Mouse (Mus musculus): Measurements from ENCODE around the gene Noto. TPM values are rescaled to one million over a fixed set of nuclear protein-coding genes. Genes with fewer than 3 reads are reported as not detected.

Noto gene
- polyA plus RNA-seq, 1 experiment = not detected

DNA sequence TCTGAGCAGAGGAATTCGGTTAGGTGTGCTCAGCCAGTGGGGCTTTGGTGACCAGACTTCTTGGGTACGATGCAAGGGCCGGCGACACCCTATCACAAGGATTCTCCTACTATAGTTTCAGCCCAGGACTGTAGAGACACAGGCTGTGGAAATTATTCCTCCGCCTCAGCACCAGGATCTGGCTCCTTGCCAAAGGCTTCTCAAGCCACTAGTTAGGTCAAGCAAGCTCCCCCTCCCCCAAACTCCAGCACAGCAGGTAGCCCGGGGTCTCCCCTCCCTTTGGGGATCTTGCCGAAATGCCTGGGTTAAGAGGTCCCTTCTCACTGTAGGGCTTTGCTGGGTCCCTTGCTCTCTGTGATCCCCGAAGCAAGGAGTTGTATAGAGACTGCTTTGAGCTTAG, 48.3 kb downstream of the Noto start:
- no peak for DNase-seq (ENCODE audit: extremely low spot score in 1 of 2, low spot score in 1 of 2)

DNA sequence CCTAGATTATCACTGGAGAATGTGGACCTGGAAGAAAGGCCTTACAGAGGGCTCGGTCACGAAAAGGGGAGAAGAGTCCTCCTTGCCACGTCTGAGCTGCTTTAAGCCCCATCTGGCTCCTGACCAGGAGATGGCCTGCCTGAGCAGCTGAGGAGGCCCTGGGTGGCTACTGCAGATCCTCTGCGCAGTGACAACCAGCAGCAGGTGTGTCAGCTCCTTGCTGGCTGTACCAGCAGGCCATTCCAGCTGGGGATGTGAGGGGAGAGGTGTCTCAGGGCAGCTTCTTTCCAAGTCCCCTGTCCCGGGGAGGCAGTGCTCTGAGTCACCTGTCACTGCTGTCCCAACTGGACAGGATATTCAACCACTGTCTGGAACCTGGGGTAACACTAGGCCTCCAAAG, 48.9 kb downstream of the Noto start:
- DNase-seq (ENCODE audit: extremely low spot score in 1 of 2, low spot score in 1 of 2) = no peak

DNA sequence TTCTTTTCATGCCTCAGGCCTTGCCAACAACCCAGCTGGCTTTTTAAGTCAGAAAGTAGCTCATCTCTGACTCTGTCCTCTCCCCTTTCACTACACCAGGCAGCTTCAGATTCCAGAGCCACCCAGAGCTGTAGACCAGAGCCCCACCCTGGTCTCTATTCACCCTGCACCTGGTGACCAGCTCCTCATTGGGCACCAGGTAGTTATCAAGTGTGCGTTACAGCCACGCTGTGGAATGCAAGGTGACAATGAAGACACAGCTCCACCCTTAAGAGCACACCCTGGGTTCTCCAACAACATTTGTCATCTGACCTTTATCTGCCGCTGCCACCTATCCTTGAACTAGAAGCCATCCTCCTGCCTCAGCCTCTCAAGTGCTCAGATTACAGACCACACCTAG, 51.9 kb downstream of the Noto start:
- no peak for DNase-seq (ENCODE audit: extremely low spot score in 1 of 2, low spot score in 1 of 2)

DNA sequence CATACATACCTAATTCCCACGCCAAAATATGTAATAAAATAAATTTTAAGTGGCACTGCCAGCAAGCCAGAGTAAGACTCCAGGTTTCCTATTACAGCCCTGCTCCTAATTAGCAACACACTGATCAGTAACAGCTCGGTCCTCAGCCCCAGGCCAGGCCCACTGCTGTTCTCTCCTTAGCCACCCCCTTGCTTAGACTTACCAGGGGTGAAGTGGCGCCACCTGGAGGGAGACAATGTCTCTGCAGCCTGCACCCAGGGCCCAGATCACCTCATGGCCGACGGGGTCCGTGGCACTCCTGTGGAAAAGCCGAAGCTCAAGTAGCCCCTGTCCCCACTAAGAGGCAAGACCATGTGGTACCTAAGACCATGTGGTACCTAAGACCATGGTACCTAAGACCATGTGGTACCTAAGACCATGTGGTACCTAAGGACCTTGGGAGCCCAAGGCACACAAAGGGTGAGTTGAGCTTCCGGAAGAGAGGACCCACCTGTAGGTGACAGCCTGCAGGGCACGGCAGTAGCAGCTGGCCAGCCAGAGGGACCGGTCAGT, 53.8 kb downstream of the Noto start:
- DNase-seq (ENCODE audit: extremely low spot score in 1 of 2, low spot score in 1 of 2) = no peak

DNA sequence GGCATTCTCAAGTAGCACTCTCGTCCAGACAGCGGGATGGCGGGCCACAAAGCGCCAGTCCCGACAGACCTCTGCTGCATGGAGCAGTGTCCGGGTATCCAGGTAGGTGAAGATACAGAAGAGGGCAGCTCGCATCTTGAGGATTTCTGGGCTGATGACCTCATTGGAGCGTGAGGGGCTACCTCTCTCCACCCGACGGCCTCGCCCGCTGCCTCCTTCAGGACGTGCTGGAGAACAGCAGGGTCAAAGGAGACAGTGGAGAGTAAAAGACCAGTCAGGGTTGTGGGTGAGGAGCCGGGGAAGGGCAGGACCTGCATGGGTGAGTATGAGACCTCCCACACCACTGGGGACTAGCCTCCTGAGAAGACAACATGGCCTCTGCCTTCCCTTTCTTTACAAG, 54.7 kb downstream of the Noto start:
- no peak for DNase-seq (ENCODE audit: extremely low spot score in 1 of 2, low spot score in 1 of 2)

Other genes with a start within 250 kb of the Noto start
- 25.4 and 26.9 TPM in 2 replicates for gene Emx1, start 236.4 kb upstream of the Noto start, polyA plus RNA-seq (2012; rRNA removed)
- gene Sfxn5, start 90.5 kb upstream of the Noto start, polyA plus RNA-seq (2012; rRNA removed) = 137 and 156 TPM in 2 replicates
- gene Rab11fip5, start 49.3 kb upstream of the Noto start, polyA plus RNA-seq (2012; rRNA removed) = 34.1 and 35.7 TPM in 2 replicates
- 62.9 and 70.6 TPM in 2 replicates for gene Smyd5, start 8.1 kb downstream of the Noto start, polyA plus RNA-seq (2012; rRNA removed)
- 163 and 180 TPM in 2 replicates for gene Cct7, start 27.6 kb downstream of the Noto start, polyA plus RNA-seq (2012; rRNA removed)
- 33.3 and 35.7 TPM in 2 replicates for gene Pradc1, start 28.1 kb downstream of the Noto start, polyA plus RNA-seq (2012; rRNA removed)
- 51.0 and 52.0 TPM in 2 replicates for gene Fbxo41, start 79.1 kb downstream of the Noto start, polyA plus RNA-seq (2012; rRNA removed)
- gene Egr4, start 89.7 kb downstream of the Noto start, polyA plus RNA-seq (2012; rRNA removed) = 27.7 and 59.7 TPM in 2 replicates
- 4.5 and 4.7 TPM in 2 replicates for gene Alms1, start 163.6 kb downstream of the Noto start, polyA plus RNA-seq (2012; rRNA removed)